Mouse (Mus musculus) cortical plate, adult 2 months (tissue): ENCODE data around the gene Dtx3.

Experiments used
- CTCF ChIP-seq: fragments of 200-500 bp; IDR thresholded peaks from 2 replicates; pipeline ENCODE4 v1.5.1; 2011; ENCODE audit warnings: mild to moderate bottlenecking, control low read depth, low read length; ENCODE audit not compliant: insufficient read depth; ENCODE audit errors: extremely low read depth
- POLR2A ChIP-seq: fragments of 200-500 bp; IDR thresholded peaks from 2 replicates; pipeline ENCODE4 v1.6.1; 2011; ENCODE audit warnings: mild to moderate bottlenecking, low read length, control low read depth; ENCODE audit not compliant: insufficient read depth; ENCODE audit errors: extremely low read depth

- no peak for TF ChIP-seq POLR2A
- TF ChIP-seq CTCF: no peak
These were observed 21.4 kb downstream of the Dtx3 start for GRCm38 (mm10) chr10:127174170-127174569.
